Comparison of ENCODE assay signal across 9 mouse cellular contexts in the genomic region with DNA sequence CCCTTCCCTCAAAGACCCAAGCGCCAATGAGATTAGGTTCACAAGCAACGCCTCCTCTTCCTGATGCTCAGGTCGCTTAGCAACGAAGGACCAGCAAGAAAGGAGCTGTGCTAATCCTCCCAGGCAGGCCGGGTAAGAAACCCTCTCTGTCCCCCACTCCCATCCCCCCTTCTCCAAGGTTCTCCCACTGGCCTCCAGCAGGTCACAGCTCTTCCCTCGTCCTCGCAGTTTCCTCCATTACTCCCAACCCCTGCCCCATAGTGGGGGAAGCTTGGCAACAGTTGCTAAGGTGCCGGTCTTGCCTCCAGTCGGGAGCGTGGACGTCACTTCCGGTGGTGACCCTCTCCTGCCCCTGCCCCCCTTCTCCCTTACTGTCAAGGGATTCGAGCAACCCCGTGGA. TPM values are rescaled to one million over a fixed set of nuclear protein-coding genes. Genes with fewer than 3 reads are reported as not detected.
DNase-seq lines count a peak whose midpoint lies in the region; ATAC-seq and TF ChIP-seq lines count a peak whose summit lies in the region.
"Had no signal": no experiment of that assay in that cellular context is flagged by ENCODE, and none has a peak within 500 bp of the region (broad histone marks: within the 10 kb centered on the region; RNA-seq: fewer than 3 reads in every experiment).

No protein-coding gene starts in this region.

- H3K9ac ChIP-seq in embryonic facial prominence, embryonic 11.5 days (replicated peaks; ENCODE audit: low read length): peak overlapping the region; percentile 50

- peak overlapping the region; percentile 53 for H3K4me2 ChIP-seq in embryonic facial prominence, embryonic 11.5 days (ENCODE audit: low read depth, low read length)

- no peak for TF ChIP-seq POLR2A in spleen, adult 2 months (IDR thresholded peaks at IDR 0.05; ENCODE audit: low read depth, low read length)

- peaks cover 11% of the 10 kb centered on the region for H3K27me3 ChIP-seq in spleen, adult 2 months (ENCODE audit: control insufficient read depth, insufficient read depth, low read length)
- no peaks in the 10 kb centered on the region for H3K27me3 ChIP-seq in embryonic facial prominence, embryonic 11.5 days (ENCODE audit: control insufficient read depth, insufficient read depth, low read length)

- H3K27ac ChIP-seq in spleen, adult 2 months (ENCODE audit: insufficient read depth, low read length): no peak overlapping the region
- H3K27ac ChIP-seq in embryonic facial prominence, embryonic 11.5 days (replicated peaks; ENCODE audit: low read depth, low read length): peak overlapping the region; percentile 87

- no peak for TF ChIP-seq CTCF in spleen, adult 2 months (IDR thresholded peaks at IDR 0.05; ENCODE audit: extremely low read depth, insufficient read depth, insufficient read length, insufficient replicate concordance)

- WGBS in spleen, adult 2 months: 2% methylated on average over 14 of the region's 14 CpGs
- under 1% methylated on average over 14 of the region's 14 CpGs for WGBS in embryonic facial prominence, embryonic 11.5 days

- intact Hi-C loops in left cerebral cortex, postnatal 36 days (cut with DNase I): loop anchor here (5.0 kb wide), 3 partner anchors 60 to 135 kb away; partner anchors contain the start of gene Shisa7

- H3K36me3 ChIP-seq in spleen, adult 2 months (ENCODE audit: control insufficient read depth, insufficient read depth, low read length): peaks cover 27% of the 10 kb centered on the region
- H3K36me3 ChIP-seq in embryonic facial prominence, embryonic 11.5 days (replicated peaks; ENCODE audit: control insufficient read depth, insufficient read depth, low read depth, low read length): peaks cover 8% of the 10 kb centered on the region

- peak; percentile 21 for ATAC-seq in embryonic facial prominence, embryonic 11.5 days (replicated peaks; ENCODE audit: insufficient number of reproducible peaks, low FRiP score, low TSS enrichment, low read depth)

- H3K9me3 ChIP-seq in embryonic facial prominence, embryonic 11.5 days (replicated peaks; ENCODE audit: control insufficient read depth, low read length): no peaks in the 10 kb centered on the region

- peak in 1 of 2 experiments; percentile 33 for DNase-seq in spleen, adult 2 months (ENCODE audit: low read depth in 1 of 2, low spot score in 2 of 2)
- no peak for DNase-seq in spleen, postnatal 36 days (ENCODE audit: low spot score in 2 of 2)
- DNase-seq in embryonic facial prominence, embryonic 11.5 days (ENCODE audit: low spot score): peak; percentile 90
- peak; percentile 53 for DNase-seq in heart, adult 8-10 months (ENCODE audit: low spot score)
- DNase-seq in kidney, adult 18-20 months: peak; percentile 72
- DNase-seq in left cerebral cortex, postnatal 36 days (ENCODE audit: low spot score in 2 of 2): peak; percentile 88 to 89
- DNase-seq in mesoderm, embryonic 11.5 days (ENCODE audit: low read depth, low spot score): peak; percentile 92
- peak; percentile 86 for DNase-seq in right cerebral cortex, postnatal 4 days

- peaks cover 16% of the 10 kb centered on the region for H3K4me1 ChIP-seq in spleen, adult 2 months (ENCODE audit: control insufficient read depth, insufficient read depth, insufficient read length)
- H3K4me1 ChIP-seq in embryonic facial prominence, embryonic 11.5 days (ENCODE audit: control insufficient read depth, insufficient read depth, low read length): peaks cover 25% of the 10 kb centered on the region

- H3K4me3 ChIP-seq in spleen, adult 2 months (ENCODE audit: extremely low read depth, insufficient read depth, insufficient read length): peak overlapping the region; percentile 31; the same call in 1 of the 2 replicates
- peak overlapping the region; percentile 23 for H3K4me3 ChIP-seq in embryonic facial prominence, embryonic 11.5 days (ENCODE audit: low read depth, low read length)

RNA-seq across cellular contexts. Expression of gene Nat14, which starts 0.7 kb away (rescaled TPM):
- polyA plus RNA-seq in spleen, adult 2 months (2012; rRNA removed): 2.8 and 3.2 TPM in 2 replicates
- 2.7 and 2.8 TPM in 2 replicates for polyA plus RNA-seq in embryonic facial prominence, embryonic 11.5 days (2014; fragmentation: Nextera tagmentation; extraction: Ambion mirVana)
- total RNA-seq in heart, adult 8-10 months (2022): 1 to 10 TPM; 4.7 to 6.7 (median 5.3) TPM
- total RNA-seq in left cerebral cortex, postnatal 36 days (2021): 100 to 1,000 TPM; 103 to 106 TPM

RNA-seq across cellular contexts. Expression of gene Ssc5d, which starts 3.1 kb away (rescaled TPM):
- polyA plus RNA-seq in spleen, adult 2 months (2012; rRNA removed): 1.7 and 1.8 TPM in 2 replicates
- 0.97 and 1.2 TPM in 2 replicates for polyA plus RNA-seq in embryonic facial prominence, embryonic 11.5 days (2014; fragmentation: Nextera tagmentation; extraction: Ambion mirVana)
- 1 to 10 TPM; 1.4 to 2.5 (median 1.9) TPM for total RNA-seq in heart, adult 8-10 months (2022)
- 1 to 10 TPM in 1 of 2 experiments, under 1 TPM in 1; 0.84 to 3.6 TPM for total RNA-seq in left cerebral cortex, postnatal 36 days (2021)

RNA-seq across cellular contexts. Expression of gene Zfp628, which starts 7.5 kb away (rescaled TPM):
- 19.2 and 26.9 TPM in 2 replicates for polyA plus RNA-seq in spleen, adult 2 months (2012; rRNA removed)
- polyA plus RNA-seq in embryonic facial prominence, embryonic 11.5 days (2014; fragmentation: Nextera tagmentation; extraction: Ambion mirVana): 2.5 and 3.6 TPM in 2 replicates
- total RNA-seq in heart, adult 8-10 months (2022): 1 to 10 TPM; 6.4 to 8.4 (median 7.5) TPM
- total RNA-seq in left cerebral cortex, postnatal 36 days (2021): 10 to 100 TPM; 14.0 to 17.0 TPM

RNA-seq across cellular contexts. Expression of gene Gm36210, which starts 16.2 kb away (rescaled TPM):
- 0.08 TPM in 1 of 2 replicates, not detected in the other for polyA plus RNA-seq in spleen, adult 2 months (2012; rRNA removed)
- 0.27 TPM in 1 of 2 replicates, not detected in the other for polyA plus RNA-seq in embryonic facial prominence, embryonic 11.5 days (2014; fragmentation: Nextera tagmentation; extraction: Ambion mirVana)
- total RNA-seq in heart, adult 8-10 months (2022): under 1 TPM in 2 of 4 experiments, not detected in 2; 0.22 to 0.43 TPM
- total RNA-seq in left cerebral cortex, postnatal 36 days (2021): under 1 TPM in 1 of 2 experiments, not detected in 1; 0.32 TPM
- polyA plus RNA-seq: C2C12 had no signal

RNA-seq across cellular contexts. Expression of gene Sbk2, which starts 41.7 kb away (rescaled TPM):
- polyA plus RNA-seq in spleen, adult 2 months (2012; rRNA removed): 1.9 TPM in 2 replicates
- 0.21 TPM in 1 of 2 replicates, not detected in the other for polyA plus RNA-seq in embryonic facial prominence, embryonic 11.5 days (2014; fragmentation: Nextera tagmentation; extraction: Ambion mirVana)
- 10 to 100 TPM; 27.3 to 40.6 (median 33.1) TPM for total RNA-seq in heart, adult 8-10 months (2022)
- under 1 TPM in 1 of 2 experiments, not detected in 1; 0.15 TPM for total RNA-seq in left cerebral cortex, postnatal 36 days (2021)

Comparison
In these comparisons a context has a peak if more than half of its experiments do, and no peak if none do; other contexts are left out.
1. DNase-seq: peak in embryonic facial prominence, embryonic 11.5 days (single experiment), heart, adult 8-10 months (single experiment), kidney, adult 18-20 months (single experiment), left cerebral cortex, postnatal 36 days (2 of 2), mesoderm, embryonic 11.5 days (single experiment) and right cerebral cortex, postnatal 4 days (single experiment); none in spleen, postnatal 36 days (0 of 2).
2. RNA of gene Nat14, which starts 0.7 kb away (total RNA-seq): 103 to 106 TPM in left cerebral cortex, postnatal 36 days; 4.7 to 6.7 TPM in heart, adult 8-10 months; every median in the first group is over 10 times any median in the second.